Mouse (Mus musculus) layer of hippocampus, adult 2 months (tissue): ENCODE measurements around the gene Cnn1. TPM values are rescaled to one million over a fixed set of nuclear protein-coding genes. Genes with fewer than 3 reads are reported as not detected.

ENCODE experiments used
- DNase-seq, 2 experiments: peaks; one replicate each; pipeline ENCODE4 v3.0.0; 2022; ENCODE audit warnings: low spot score in 2 of 2
- H3K27ac ChIP-seq: fragments of 200-600 bp; 2 replicates; pipeline ENCODE4 v1.8.1; 2022
- H3K4me3 ChIP-seq: fragments of 200-600 bp; 2 replicates; pipeline ENCODE4 v1.8.1; 2022; ENCODE audit warnings: mild to moderate bottlenecking
- CTCF ChIP-seq: fragments of 200-600 bp; conservative IDR thresholded peaks from 2 replicates; pipeline ENCODE4 v1.8.1; 2022; ENCODE audit warnings: antibody characterized with exemption, mild to moderate bottlenecking, moderate library complexity
- total RNA-seq, 2 experiments: library from RNA; stranded (reverse); gene quantifications; 2 replicates each; pipeline ENCODE4 v1.2.3; 2021

The Cnn1 gene
- total RNA-seq, 2 experiments from 2014 or later: 0.44 to 1.4 TPM

- TF ChIP-seq CTCF: no peak
- H3K27ac ChIP-seq: no peak overlapping the region
- DNase-seq: no peak
- H3K4me3 ChIP-seq: no peak overlapping the region
Measured at GRCm38 (mm10) chr9:22123069-22123609, 24.1 kb downstream of the Cnn1 start.

GRCm38 (mm10) chr9:22124169-22124568, 25.2 kb downstream of the Cnn1 start:
- no peak for TF ChIP-seq CTCF
- Histone ChIP-seq H3K4me3 (no peak overlapping the region), H3K27ac (no peak overlapping the region)
- no peak for DNase-seq

GRCm38 (mm10) chr9:22125246-22126027, 26.4 kb downstream of the Cnn1 start:
- no peak for DNase-seq
- Histone ChIP-seq H3K27ac (no peak overlapping the region), H3K4me3 (no peak overlapping the region)
- no peak for TF ChIP-seq CTCF

- no peak for TF ChIP-seq CTCF
- no peak for DNase-seq
- H3K27ac ChIP-seq: no peak overlapping the region
- H3K4me3 ChIP-seq: peak overlapping the region; percentile 34
Measured at GRCm38 (mm10) chr9:22131226-22131981, 32.4 kb downstream of the Cnn1 start.

- H3K27ac ChIP-seq: no peak overlapping the region
- TF ChIP-seq CTCF: no peak
- no peak for DNase-seq
- H3K4me3 ChIP-seq: no peak overlapping the region
Measured at GRCm38 (mm10) chr9:22132220-22132619, 33.2 kb downstream of the Cnn1 start.

GRCm38 (mm10) chr9:22134246-22134890, 35.4 kb downstream of the Cnn1 start:
- no peak for DNase-seq
- H3K4me3 ChIP-seq: no peak overlapping the region
- no peak for TF ChIP-seq CTCF
- H3K27ac ChIP-seq: no peak overlapping the region

GRCm38 (mm10) chr9:22134988-22135643, 36.1 kb downstream of the Cnn1 start:
- no peak for TF ChIP-seq CTCF
- DNase-seq: no peak
- no peak overlapping the region for H3K4me3 ChIP-seq
- no peak overlapping the region for H3K27ac ChIP-seq

- DNase-seq: no peak
- H3K4me3 ChIP-seq: no peak within 1 kb of the TSS
- H3K27ac ChIP-seq: no peak within 1 kb of the TSS
- no peak for TF ChIP-seq CTCF
Measured at GRCm38 (mm10) chr9:22135644-22136390, 36.8 kb downstream of the Cnn1 start, which contains the start of gene Acp5. Gene Acp5, minus strand, starts transcription at chr9:22135711.

- Histone ChIP-seq H3K4me3 (no peak overlapping the region), H3K27ac (no peak overlapping the region)
- TF ChIP-seq CTCF: no peak
- no peak for DNase-seq
Measured at GRCm38 (mm10) chr9:22136765-22137547, 37.9 kb downstream of the Cnn1 start.

GRCm38 (mm10) chr9:22138480-22138879, 39.5 kb downstream of the Cnn1 start:
- no peak overlapping the region for H3K4me3 ChIP-seq
- H3K27ac ChIP-seq: no peak overlapping the region
- no peak for DNase-seq
- TF ChIP-seq CTCF: peak; percentile 93

GRCm38 (mm10) chr9:22139746-22140145, 40.7 kb downstream of the Cnn1 start:
- TF ChIP-seq CTCF: no peak
- no peak overlapping the region for H3K27ac ChIP-seq
- DNase-seq: no peak

More at GRCm38 (mm10) chr9:22139746-22140145, 40.7 kb downstream of the Cnn1 start:
- no peak overlapping the region for H3K4me3 ChIP-seq
